Mouse (Mus musculus) gonadal fat pad, adult 2 months (tissue): Measurements from ENCODE around the gene Naa40. TPM values are rescaled to one million over a fixed set of nuclear protein-coding genes. Genes with fewer than 3 reads are reported as not detected.

Source experiments
- DNase-seq: peaks from one replicate; pipeline ENCODE4 v3.0.0-alpha.2; 2012; ENCODE audit warnings: low read depth
- polyA plus RNA-seq: library from polyadenylated mRNA; depleted of rRNA; stranded (reverse); fragments of >200 nt; gene quantifications from 2 replicates; pipeline ENCODE4 v1.2.3, GENCODE M21; 2012

The Naa40 gene
- polyA plus RNA-seq, 1 experiment = 29.7 TPM

DNA sequence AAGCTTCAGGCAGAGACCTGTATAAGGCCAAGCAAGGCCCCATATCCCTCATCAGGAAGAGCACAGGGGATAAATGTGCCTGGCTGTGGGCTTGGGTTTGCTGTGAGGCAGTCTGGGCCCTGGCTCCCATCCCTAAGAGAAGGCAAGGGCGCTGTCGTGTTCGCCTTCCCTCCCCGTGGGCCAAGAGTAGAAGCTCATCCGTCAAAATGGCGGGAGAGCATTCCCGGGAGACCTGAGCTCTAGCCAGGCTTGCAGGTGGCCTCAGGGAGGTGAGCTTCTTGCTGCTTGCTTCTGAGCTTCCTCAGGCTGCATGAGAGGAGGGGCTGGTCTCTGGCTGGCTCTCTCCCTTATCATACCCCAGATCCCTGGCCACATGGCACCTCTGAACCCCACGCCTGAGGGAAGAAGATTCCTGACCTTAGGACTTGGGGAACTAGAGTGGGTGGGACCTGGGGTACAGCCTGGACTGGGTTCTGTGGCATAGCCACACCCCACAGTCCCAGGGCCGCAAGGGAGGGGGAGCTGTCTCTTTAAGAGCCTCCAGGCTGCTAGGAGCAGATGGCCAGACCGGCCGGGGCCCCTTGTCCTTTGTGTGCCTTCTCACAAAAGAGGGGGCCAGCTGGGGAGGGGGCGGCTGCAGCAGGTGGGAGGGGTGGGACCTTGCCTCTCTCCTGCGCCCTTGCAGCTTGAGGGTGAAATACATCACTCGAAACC, 24.7 kb upstream of the Naa40 start:
- DNase-seq = no peak

DNA sequence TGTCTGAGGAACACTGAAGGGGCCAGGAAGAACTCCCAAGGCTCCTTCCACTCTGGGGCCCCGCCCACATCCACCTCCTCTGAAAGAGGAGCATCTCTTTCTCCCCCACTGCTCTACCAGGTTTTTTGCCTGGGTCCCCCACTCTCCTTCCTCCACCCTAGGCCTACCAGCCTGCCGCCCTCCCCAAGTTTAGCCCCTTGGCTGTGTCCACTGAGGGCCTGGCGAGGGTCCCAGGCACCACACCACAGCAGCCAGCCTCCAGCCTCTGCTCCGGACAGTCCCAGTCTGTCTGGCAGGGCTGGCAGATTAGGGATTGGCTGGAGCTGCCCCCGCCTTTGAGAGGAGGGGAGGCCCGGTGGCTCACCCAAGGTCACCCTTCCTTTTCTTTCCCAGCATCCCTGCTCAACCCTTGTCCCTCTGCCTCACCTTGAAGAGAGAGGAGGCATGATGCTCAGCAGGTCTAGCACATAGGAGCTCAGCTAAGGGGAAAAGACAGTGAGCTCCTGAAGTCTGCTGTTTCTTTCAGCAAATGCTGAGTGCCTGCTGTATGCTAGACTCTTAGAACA, 23.9 kb upstream of the Naa40 start:
- DNase-seq = no peak

DNA sequence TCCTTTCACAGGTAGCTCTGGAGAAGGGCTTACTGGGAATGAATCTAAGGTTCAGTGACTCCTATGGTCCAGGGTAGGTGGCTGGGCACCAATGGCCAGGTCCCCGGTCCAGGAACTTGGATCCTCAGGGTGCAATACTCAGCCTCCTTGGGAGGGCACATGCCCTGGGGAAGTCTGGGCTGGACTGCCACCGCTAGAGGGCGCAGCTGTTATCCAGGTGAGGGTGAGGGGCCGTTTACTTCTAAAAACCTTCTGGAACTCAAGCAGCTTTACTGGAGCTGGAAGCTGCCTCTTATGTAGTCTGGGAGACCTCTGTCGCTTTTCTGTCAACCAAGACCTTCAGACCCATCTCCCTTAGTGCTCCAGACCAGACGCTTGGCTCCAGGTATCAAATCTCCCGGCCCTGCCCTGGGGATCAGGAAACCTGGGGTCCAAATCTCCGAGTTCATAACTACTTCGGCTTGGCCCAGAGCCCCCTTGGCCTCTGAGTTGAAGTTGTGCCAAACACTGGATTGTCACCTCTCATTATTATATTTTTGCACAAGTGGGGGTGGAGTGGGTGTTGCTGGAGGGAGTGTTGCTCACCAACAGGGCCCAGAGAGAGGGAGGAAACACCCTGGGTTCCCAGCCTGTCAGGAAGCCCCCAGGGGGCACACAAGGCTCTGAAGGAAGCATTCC, 23.2 kb upstream of the Naa40 start:
- DNase-seq = no peak

DNA sequence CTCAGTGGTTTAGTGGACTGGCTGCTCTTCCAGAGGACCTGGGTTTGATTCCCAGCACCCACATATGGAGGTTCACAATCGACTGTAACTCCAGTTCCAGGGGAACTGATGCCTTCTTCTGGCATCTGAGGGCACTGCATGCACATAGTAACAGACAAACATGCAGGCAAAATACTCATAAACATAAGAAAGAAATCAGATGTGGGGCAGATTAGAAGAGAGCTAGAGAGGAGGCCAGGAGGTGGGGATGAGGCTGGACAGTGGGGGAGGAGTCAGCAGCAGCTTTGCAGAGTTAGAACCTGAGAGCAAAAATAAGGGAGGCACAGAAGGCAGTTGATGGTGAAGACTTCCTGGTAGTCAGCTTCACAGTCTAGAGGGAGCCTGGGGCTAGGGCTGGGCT, 21.6 kb upstream of the Naa40 start:
- DNase-seq = no peak

DNA sequence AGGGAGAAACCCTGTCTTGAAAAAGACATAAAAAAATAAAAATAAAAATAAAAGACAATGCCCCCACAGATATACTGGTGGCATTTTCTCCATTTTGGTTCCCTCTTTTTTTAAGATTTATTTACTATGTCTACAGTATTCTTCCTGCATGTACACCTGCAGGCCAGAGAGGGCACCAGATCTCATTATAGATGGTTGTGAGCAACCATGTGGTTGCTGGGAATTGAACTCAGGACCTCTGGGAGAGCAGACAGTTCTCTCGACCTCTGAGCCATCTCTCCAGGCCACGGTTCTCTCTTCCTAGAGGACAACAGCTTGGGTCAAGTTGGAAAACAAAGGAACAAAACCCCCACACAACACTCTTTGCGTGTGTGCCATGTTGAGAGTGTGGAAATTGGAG, 21.0 kb upstream of the Naa40 start:
- no peak for DNase-seq

DNA sequence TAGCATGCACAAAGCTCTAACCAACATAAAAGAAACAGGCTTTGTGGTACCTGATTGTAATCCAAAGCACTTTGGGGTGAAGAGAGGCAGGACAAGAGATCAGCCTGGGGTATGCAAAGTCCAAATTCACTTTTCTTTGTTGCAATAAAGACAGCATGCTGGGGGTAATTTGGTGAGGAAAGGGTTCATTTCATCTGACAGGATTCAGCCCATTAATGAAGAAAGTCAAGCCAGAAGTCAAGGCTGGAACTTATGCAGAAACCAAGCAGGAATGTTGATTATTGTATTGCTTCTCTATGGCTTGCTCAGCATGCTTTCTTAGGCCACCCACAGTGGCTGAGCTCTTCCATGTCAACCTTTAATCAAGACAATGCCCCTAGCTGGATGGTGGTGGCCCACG, 20.5 kb upstream of the Naa40 start:
- no peak for DNase-seq

DNA sequence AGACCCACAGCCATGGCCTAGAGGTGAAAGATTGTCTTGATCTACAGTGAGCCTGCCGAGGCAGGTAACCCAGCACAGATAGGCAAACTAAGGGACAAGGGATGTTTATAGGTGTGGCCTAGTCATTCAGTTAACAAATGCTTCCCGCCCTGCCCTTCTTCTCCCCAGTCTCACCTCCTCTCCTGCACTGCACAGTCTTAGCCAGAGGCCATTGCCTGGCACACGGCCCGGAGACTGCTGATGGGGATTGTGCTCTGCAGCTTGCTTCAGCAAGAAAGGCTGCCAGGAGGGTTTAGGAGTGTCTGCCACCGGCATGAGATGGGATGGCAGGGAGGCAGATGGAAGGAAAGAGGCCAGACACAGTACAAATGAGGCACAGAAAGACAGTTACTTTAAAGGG, 16.9 kb upstream of the Naa40 start:
- no peak for DNase-seq

DNA sequence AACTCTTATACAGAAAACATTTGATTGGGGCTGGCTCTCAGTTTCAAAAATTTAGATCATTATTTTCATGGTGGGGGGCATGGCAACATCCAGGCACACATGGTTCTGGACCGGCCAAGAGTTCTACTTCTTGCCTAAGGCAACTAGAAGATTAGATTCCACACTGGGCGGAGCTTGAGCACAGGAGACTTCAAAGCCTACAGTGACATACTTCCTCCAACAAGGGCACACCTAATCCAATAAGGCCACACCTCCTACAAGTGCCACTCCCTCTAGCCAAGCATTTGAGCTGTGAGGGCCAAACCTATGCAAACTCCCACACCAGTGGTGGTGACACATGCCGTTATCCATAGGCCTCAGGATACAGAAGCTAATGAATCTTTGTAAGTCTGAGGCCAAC, 5.0 kb upstream of the Naa40 start:
- no peak for DNase-seq

DNA sequence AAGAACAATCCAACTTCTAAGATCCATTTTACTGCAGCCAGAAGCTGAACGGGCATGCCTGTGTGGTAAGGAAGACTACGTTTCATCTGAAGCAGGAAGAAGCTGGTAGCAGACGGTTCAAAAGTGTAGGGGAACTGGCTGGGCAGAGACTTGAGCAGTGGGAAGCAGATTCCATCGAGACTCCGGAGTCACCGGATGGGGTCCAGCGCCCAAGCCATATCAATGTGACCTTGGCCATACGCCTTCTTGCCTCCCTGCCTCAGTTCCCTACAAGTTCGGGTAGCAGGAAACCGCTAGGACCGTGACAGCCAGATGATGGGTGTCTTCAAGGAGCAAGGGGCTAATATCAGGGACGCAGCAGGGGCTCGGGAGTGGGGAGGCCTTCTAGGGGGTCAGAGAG, 692 bp downstream of the Naa40 start:
- DNase-seq = no peak

DNA sequence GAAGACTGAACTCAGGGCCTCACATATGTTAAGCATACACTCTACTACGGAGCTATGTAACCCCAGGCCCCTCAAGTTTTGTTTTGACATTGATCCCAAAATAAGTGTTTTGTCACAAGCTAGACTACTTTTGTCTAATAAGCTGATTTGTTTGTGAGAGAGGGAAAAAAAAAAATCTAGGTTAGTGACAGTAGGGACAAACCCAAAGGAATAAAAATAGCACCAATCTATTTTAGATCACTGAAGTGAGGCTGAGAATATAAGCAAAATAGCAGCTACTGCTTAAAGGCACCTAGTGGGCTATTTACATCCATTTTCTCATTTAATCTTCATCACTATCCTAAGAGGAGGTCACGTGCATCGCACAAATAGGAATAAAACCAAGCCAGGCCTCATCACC, 1.4 kb downstream of the Naa40 start:
- DNase-seq = no peak

DNA sequence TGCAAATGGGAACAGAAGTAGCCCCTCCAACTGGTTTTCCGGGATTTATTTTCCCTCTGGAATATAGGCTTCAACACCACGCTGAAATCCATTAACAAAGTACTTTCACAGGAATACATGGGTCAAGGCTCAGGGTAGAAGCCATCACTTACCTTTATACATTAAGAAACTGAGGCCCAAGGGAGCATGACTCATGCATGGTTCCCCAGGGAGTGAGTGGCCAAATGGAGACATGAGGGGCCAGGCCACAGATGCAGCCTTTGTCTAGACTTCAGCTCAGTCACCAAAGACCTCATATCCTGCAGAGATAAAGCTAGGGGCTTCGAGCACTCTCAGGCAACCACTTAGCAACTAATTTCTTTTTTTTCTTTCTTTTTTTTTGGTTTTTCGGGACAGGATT, 4.2 kb downstream of the Naa40 start:
- DNase-seq = no peak

DNA sequence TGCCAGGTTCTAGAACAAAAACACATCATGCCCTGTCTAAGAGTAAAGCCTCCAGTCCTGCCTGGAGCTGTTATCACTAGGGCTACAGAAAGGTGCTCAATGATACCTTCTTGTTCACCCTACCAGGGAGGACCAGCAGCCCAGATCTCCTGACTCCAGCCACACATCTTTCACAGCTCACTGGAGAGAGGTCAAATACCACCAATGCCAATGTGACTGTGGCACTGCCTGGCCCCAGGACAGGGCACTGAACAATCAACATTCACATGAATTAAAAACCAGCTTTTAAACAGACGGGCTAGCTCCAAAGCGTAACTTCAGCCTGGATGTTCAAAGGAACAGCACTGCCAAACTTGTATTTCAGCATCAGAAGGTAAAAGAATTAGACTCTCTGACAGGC, 5.0 kb downstream of the Naa40 start:
- no peak for DNase-seq

DNA sequence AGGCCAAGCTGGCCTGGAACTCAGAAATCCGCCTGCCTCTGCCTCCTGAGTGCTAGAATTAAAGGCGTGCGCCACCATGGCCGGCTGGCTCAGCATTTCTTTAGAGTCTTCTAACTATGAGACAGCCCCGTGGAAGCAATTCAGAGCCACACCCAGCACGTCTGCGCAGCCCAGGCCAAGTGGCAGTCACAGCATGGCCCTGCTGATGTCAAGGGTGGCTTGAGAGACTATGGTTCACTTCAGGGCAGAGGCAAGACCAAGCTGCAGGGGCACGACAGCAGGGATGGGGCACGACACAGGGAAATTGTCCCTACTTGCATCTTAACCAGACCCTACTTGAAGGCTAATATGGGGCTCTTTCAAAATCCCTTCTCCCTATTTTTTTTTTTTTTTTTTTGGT, 5.5 kb downstream of the Naa40 start:
- no peak for DNase-seq

DNA sequence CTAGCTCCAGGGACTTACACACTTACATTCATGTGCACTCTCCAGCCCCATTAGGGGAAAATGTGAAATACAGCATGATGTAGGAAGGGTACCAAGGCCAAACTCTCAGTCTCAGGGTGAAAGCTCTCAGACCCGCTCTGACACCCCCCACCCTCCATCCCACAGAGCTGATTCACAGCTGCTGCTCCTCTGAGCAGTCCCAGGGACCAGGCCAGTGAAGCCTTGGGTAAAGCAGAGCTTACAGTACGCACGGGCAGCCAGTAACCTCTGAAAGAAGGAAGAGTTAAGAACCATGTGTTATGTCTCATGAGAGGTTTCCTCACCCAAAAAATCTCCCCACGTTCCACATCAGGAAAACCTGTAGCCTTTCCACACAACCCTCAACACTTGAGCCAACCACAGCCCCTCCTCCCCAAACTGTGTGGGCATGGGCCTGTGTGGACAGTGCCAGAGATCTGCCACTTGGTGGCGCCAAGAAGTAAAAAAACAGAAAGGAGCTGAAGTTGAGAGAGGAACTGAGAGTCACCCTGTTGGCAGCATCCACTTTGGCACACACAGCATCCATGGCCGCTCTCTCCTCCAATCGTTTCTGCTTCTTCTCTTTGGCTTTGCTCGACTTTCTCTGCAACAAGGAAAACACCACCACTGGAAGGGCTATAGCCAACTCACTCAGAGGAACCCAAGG, 6.3 kb downstream of the Naa40 start:
- DNase-seq = no peak

DNA sequence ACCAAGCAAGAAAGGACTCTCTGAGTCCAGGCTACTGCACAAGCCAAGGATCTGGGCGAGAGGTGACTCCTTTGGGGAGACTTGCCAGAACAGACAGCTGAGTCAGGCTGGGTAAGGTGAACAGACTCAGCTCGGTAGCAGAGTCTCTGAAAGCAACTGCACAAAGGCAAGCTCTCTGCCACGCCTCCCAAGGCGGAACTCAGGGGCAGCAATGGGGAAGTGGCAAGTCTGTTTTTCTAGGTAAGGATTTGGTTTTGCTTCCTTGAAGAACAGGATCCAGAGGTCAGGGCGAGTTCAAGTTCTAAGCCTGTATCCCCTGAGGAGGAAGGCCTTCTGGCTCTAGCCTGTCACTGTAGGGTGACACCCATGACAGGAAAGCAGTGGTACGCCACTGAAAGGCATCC, 14.5 kb downstream of the Naa40 start:
- DNase-seq = no peak

DNA sequence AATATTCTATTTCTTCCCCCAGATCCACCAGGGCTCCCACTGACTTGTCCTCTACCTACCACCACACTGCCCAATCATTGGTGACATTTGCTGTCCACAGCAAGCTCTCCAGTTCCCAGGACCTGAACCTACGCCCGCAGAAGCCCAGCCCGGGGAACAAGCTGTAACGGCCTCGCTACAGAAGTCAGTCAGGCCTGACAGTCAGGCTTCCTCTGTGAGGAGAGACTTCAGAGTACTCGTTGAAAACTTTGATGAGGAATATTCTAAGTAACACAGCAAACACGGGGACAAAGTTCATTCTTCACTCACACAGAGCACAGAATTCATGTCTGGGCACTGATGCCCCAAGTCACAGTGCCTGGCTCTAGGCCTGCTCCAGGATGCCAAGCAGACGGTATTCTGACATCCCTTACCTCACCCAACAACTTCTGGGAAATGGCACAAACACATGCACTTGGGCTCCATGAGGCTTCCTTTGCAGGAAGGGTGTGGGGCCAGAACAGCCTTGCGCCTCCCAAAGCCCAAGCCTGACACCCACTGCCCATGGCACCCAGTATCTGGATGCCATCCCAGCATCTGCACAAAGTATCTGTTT, 15.8 kb downstream of the Naa40 start:
- DNase-seq = no peak

DNA sequence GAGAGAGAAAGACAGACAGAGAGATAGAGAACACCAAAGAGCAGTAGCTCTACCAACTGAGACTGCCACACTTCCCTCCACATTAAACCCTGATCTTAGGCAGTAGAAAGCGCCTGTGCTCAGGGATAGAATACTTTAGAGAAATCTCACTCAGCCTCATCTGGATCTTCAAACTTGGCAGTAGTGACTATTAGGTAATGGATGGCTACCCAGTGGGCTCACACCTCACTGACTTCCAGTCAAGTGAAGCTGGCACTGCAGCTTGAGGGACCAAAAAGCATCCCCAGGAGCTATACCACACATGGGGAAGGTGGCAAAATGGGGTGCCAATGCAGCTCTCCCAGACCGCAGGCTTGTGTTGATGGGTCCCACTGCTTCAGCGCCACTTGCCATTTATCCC, 16.7 kb downstream of the Naa40 start:
- DNase-seq = no peak

DNA sequence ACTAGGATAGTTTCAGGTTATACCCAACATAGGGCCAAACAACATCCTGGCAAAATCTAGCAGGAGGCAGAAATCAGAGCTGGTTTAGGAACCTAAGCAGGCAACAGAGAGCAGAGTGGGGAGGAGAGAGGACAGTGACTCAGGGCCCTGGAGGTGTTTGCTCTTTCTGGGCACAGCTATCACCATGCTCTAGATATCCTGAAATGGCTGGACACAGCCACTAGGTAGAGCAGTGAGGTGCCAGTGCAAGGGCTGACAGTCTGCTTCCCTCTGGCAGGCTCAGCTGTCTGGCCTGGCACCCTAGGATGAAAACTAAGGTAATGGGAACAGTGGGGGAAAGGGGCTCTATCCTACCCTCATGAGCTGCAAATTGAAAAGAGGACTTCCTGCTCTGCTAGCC, 17.5 kb downstream of the Naa40 start:
- no peak for DNase-seq

DNA sequence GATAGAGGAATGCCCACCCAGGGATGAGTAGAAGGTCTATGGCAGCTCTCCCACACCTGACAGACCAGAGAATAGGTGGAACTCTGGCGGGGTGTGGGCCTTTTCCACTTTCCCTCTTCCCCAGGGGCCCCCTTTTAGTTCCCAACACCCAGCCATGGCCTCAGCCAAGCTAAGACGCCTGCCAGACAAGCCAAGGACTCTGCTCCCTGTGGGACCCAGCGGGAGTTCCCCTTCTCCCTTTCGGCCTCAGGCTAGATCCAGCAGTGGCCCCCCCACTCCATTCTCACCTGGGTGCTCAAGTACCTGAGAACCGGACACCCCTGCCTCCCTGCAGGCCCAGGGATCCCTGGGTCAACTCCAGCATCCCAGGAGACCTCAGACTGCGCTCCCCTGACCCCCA, 18.8 kb downstream of the Naa40 start:
- DNase-seq = no peak

DNA sequence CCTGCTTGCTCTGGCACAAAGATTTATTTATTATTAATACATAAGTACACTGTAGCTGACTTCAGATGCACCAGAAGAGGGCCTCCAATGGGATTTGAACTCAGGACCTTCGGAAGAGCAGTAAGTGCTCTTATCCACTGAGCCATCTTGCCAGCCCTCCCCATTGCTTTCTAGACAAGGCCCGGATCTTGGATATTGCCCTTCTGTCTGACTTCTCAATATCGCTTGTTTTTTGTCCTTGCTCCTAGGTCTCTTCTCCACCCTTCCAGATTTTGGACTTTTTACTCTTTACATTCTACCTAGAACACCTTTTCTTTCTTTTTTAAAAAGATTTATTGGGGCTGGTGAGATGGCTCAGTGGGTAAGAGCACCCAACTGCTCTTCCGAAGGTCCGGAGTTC, 22.2 kb downstream of the Naa40 start:
- no peak for DNase-seq

DNA sequence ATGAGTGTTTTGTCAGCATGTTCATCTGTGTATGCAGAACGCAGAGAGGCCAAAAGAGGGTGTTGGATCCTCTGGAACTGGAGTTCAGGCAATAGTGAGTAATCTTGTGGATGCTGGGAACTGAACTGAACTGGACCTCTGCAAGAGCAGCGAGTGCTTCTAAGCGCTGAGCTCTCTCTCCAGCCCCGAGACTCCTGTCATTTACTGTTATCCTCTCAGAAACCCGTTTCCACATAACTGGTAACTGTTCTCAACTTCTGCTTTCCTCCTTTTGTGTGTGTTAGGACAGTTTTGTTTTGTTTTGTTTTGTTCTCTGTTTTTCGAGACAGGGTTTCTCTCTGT, 23.1 kb downstream of the Naa40 start:
- no peak for DNase-seq

DNA sequence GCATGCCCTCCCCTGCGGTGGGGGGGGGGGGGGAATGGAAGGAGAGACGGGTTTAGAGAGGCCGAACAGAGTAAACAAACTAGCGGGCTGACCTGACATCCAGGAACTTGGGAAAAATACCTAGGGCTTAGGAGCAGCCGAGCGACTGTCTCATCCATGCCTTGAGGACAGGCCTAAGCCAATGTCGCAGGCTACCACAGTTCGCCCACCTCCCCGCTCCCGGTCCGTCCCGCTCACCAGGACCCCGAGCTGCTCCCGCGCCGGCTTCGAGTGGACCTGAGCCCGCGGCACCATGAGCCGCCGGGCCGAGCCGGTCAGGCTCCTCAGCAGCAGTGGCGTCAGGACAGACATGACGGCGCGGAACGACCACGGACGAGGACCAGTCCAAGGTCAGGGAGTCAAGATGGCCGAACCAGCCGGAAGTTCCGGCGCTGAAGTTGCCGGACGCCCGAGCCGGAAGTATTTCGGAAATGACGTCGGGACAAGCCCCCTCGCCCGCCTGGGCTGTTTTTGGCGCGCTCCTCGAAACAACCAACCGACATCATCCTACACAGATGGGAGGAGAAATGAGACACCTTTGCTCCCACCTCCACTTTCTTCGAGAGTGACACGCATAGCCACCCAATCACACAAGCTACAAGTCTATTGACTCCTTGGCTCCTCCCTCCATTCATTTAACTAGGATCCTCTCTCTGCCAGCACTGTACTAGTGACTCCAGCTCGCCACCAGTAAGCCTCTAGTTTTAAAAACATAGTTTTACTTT, 23.6 kb downstream of the Naa40 start, which contains the start of gene Cox8a:
Cox8a (minus strand) TSS at position 455 of the 764 bp plus-strand sequence.
- peak; percentile 93 for DNase-seq
